Comparison of ENCODE assay signal across 24 mouse cellular contexts in genomic region chr1:75885632-75886031, GRCm38 (mm10).
DNase-seq lines count a peak whose midpoint lies in the region; ATAC-seq and TF ChIP-seq lines count a peak whose summit lies in the region.
"Had no signal": no experiment of that assay in that cellular context is flagged by ENCODE, and none has a peak within 500 bp of the region (broad histone marks: within the 10 kb centered on the region; RNA-seq: fewer than 3 reads in every experiment).

No protein-coding gene starts in this region.

- H3K27me3 ChIP-seq in kidney, postnatal 0 days (ENCODE audit: insufficient read depth, low read length) = no peaks in the 10 kb centered on the region
- no peaks in the 10 kb centered on the region for H3K27me3 ChIP-seq in embryonic facial prominence, embryonic 11.5 days (ENCODE audit: control insufficient read depth, insufficient read depth, low read length)
- H3K27me3 ChIP-seq in limb, embryonic 10.5 days (ENCODE audit: low read depth, poor library complexity, severe bottlenecking) = no peaks in the 10 kb centered on the region

- no peaks in the 10 kb centered on the region for H3K36me3 ChIP-seq in kidney, postnatal 0 days (ENCODE audit: insufficient read depth, low read length)
- H3K36me3 ChIP-seq in embryonic facial prominence, embryonic 11.5 days (replicated peaks; ENCODE audit: control insufficient read depth, insufficient read depth, low read depth, low read length) = no peaks in the 10 kb centered on the region
- no peaks in the 10 kb centered on the region for H3K36me3 ChIP-seq in limb, embryonic 10.5 days

- no peak for ATAC-seq in kidney, postnatal 0 days (replicated peaks; ENCODE audit: low FRiP score, low read depth)
- no peak for ATAC-seq in embryonic facial prominence, embryonic 11.5 days (replicated peaks; ENCODE audit: insufficient number of reproducible peaks, low FRiP score, low TSS enrichment, low read depth)
- ATAC-seq in activated CD4-positive, CD25-positive, alpha-beta regulatory T cell, adult 4 months = no peak
- ATAC-seq: forebrain, embryonic 16.5 days; hindbrain, embryonic 16.5 days; midbrain, embryonic 16.5 days had no signal

- no peak overlapping the region for H3K4me3 ChIP-seq in kidney, postnatal 0 days (replicated peaks; ENCODE audit: low read depth, low read length)
- no peak overlapping the region for H3K4me3 ChIP-seq in embryonic facial prominence, embryonic 11.5 days (ENCODE audit: low read depth, low read length)
- no peak overlapping the region for H3K4me3 ChIP-seq in limb, embryonic 10.5 days

- no peak overlapping the region for H3K27ac ChIP-seq in kidney, postnatal 0 days
- H3K27ac ChIP-seq in embryonic facial prominence, embryonic 11.5 days (replicated peaks; ENCODE audit: low read depth, low read length) = no peak overlapping the region
- H3K27ac ChIP-seq in limb, embryonic 10.5 days = peak overlapping the region; percentile 46; the same call in 1 of the 2 replicates
- H3K27ac ChIP-seq: liver, embryonic 14.5 days had no signal

- H3K4me1 ChIP-seq in kidney, postnatal 0 days (replicated peaks; ENCODE audit: insufficient read depth, low read length) = no peaks in the 10 kb centered on the region
- no peaks in the 10 kb centered on the region; the same call in 1 of the 2 replicates for H3K4me1 ChIP-seq in embryonic facial prominence, embryonic 11.5 days (ENCODE audit: control insufficient read depth, insufficient read depth, low read length)
- peaks cover 53% of the 10 kb centered on the region for H3K4me1 ChIP-seq in limb, embryonic 10.5 days

- H3K9ac ChIP-seq in kidney, postnatal 0 days (ENCODE audit: low read depth, low read length) = no peak overlapping the region
- H3K9ac ChIP-seq in embryonic facial prominence, embryonic 11.5 days (replicated peaks; ENCODE audit: low read length) = no peak overlapping the region
- H3K9ac ChIP-seq: liver, embryonic 14.5 days had no signal

- WGBS in kidney, postnatal 0 days = 12% methylated on average over 7 of the region's 7 CpGs
- 21% methylated on average over 7 of the region's 7 CpGs for WGBS in embryonic facial prominence, embryonic 11.5 days
- WGBS in limb, embryonic 10.5 days = 23% methylated on average over 7 of the region's 7 CpGs

- no peak for TF ChIP-seq CTCF in kidney, postnatal 0 days (IDR thresholded peaks at IDR 0.05; ENCODE audit: low read depth)

- no peaks in the 10 kb centered on the region for H3K9me3 ChIP-seq in kidney, postnatal 0 days (replicated peaks; ENCODE audit: low read length)
- no peaks in the 10 kb centered on the region for H3K9me3 ChIP-seq in embryonic facial prominence, embryonic 11.5 days (replicated peaks; ENCODE audit: control insufficient read depth, low read length)
- no peaks in the 10 kb centered on the region for H3K9me3 ChIP-seq in limb, embryonic 10.5 days (replicated peaks)

- H3K4me2 ChIP-seq in kidney, postnatal 0 days (ENCODE audit: low read length) = no peak overlapping the region
- H3K4me2 ChIP-seq in embryonic facial prominence, embryonic 11.5 days (ENCODE audit: low read depth, low read length) = no peak overlapping the region
- H3K4me2 ChIP-seq: midbrain, embryonic 11.5 days had no signal

- peak; percentile 78 for DNase-seq in kidney, postnatal 0 days (ENCODE audit: low spot score)
- DNase-seq in kidney, adult 18-20 months = no peak
- peak; percentile 77 for DNase-seq in embryonic facial prominence, embryonic 11.5 days (ENCODE audit: low spot score)
- DNase-seq in limb, embryonic 10.5 days (ENCODE audit: low spot score) = no peak
- DNase-seq in right cerebral cortex, postnatal 25 days = no peak
- DNase-seq in ovary, postnatal 14 days (ENCODE audit: low spot score) = no peak
- DNase-seq: adrenal gland, adult 2 months; adrenal gland, postnatal 36 days; cerebellum, adult 18-20 months; cerebellum, postnatal 14 days; gastrocnemius, postnatal 10 days; heart, postnatal 14 days; kidney, adult 8-10 months; kidney, postnatal 25 days; liver; lung, adult 2 months; right cerebral cortex, adult 18-20 months; thymus, postnatal 4 days had no signal

Comparison
In these comparisons a context has a peak if more than half of its experiments do, and no peak if none do; other contexts are left out.
1. DNase-seq: peak in kidney, postnatal 0 days (single experiment) and embryonic facial prominence, embryonic 11.5 days (single experiment); none in kidney, adult 18-20 months (single experiment), limb, embryonic 10.5 days (single experiment), right cerebral cortex, postnatal 25 days (single experiment) and ovary, postnatal 14 days (single experiment).